Mouse (Mus musculus): ENCODE data around the gene Psen2. TPM values are rescaled to one million over a fixed set of nuclear protein-coding genes. Genes with fewer than 3 reads are reported as not detected.
A peak's percentile ranks its signal among the peaks of the same experiment; 100 is the strongest.

Gene Psen2
- 11.5 and 12.3 TPM in 2 replicates for polyA plus RNA-seq (2015; fragmentation: Nextera tagmentation; extraction: Ambion mirVana)

DNA sequence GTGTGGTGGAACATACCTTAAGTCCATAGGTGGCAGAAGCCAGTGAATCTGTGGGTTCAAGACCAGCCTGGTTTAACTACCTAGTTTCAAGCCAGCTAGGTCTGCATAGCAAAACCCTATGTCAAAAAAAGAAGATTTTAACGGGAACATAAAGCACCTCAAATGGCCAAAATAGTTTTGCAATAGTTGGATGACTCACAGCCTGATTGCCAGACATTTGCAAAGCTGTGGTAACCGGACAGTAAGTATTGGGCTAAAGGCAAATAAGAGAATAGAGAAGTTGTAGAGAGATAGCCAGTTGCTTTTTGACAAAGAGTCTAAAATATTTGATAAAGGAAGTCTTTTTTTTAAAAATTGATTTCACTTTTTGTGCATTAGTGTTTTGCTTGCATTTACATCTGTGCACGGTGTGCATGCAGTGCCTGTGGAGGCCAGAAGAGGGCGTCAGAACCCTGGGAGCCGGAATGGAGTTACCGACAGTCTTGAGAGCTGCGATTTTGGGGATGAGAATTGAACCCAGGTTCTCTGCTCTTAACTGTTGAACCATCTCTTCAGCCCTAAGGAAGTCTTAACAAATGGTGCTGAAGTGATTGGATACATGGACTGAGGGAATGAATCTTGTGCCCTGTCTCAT is at the start of gene Psen2:
Psen2 (minus strand) TSS at position 75 of the 634 bp plus-strand sequence.
- 19% methylated on average over 7 of the region's 7 CpGs for WGBS
- no peaks in the 10 kb centered on the region for H3K36me3 ChIP-seq
- ATAC-seq (ENCODE audit: low FRiP score): no peak
- no peak within 1 kb of the TSS for H3K4me3 ChIP-seq
- no peak within 1 kb of the TSS for H3K27ac ChIP-seq
- H3K4me1 ChIP-seq (replicated peaks): peaks cover 5% of the 10 kb centered on the region; the same call in 1 of the 2 replicates
- H3K9me3 ChIP-seq: no peaks in the 10 kb centered on the region
- peaks cover 28% of the 10 kb centered on the region for H3K27me3 ChIP-seq
- no peak within 1 kb of the TSS for H3K9ac ChIP-seq
- H3K4me2 ChIP-seq: no peak within 1 kb of the TSS

DNA sequence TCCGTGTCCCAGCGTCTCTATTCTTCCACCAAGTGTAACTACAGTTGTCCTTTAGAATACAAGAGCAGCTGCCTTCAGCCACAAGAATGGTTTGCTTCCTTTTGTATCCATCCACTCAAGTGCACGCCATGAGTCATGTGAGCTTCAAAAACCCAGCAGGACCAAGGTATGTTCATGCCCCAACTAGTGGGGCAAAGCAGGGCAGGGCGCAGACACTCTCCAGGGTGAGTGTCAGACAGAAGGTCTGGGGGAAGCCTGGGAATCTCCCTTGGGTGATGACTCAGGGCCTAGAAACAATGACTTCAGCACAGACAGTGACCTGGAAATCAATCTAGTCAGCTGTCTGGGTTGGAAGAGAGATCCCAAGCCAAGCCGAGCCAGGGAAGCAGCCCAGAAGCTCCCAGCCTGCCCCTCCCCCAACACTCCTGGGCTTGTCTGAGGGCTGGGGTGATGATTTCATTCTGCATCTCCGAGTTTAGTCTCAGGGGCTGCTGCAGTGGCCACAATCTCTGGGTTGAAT is 49.6 kb upstream of the Psen2 start:
- Histone ChIP-seq H3K9ac (peak overlapping the region; percentile 7; the same call in 1 of the 2 replicates), H3K36me3 (no peaks in the 10 kb centered on the region), H3K27me3 (peaks cover 3% of the 10 kb centered on the region; the same call in 1 of the 2 replicates), H3K4me1 (replicated peaks) (peaks cover 27% of the 10 kb centered on the region), H3K9me3 (no peaks in the 10 kb centered on the region), H3K4me2 (peak overlapping the region; percentile 56), H3K27ac (peak overlapping the region; percentile 83), H3K4me3 (no peak overlapping the region)
- peak; percentile 79 for ATAC-seq (ENCODE audit: low FRiP score)
- 14% methylated on average over 6 of the region's 6 CpGs for WGBS

DNA sequence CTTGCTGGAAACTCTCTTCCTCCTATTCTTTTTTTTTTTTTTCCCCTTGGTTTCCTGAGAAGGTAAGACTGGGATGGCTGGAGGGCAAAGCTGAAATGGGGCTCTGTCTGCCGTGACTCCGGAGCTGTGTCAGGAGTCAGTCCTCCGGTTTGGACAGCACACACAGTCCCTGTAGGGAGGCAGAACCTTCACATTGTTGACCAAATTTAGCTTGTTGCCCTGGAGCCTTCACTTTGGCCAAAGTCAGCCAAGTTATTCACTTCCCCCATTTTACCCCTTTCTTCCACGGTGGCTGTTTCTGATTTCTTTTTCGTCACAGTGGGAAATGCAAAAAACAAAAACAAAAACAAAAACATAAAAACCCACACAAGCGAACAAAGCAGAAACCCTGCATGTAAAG is 49.0 kb upstream of the Psen2 start:
- no peak for ATAC-seq (ENCODE audit: low FRiP score)
- peaks cover 30% of the 10 kb centered on the region for H3K4me1 ChIP-seq (replicated peaks)
- H3K27me3 ChIP-seq: peaks cover 6% of the 10 kb centered on the region; the same call in 1 of the 2 replicates
- peak overlapping the region; percentile 56 for H3K4me2 ChIP-seq
- H3K9ac ChIP-seq: 0 out of 2 replicates have a peak overlapping the region, but pooled peaks have one; percentile 7
- H3K4me3 ChIP-seq: no peak overlapping the region
- peak overlapping the region; percentile 83 for H3K27ac ChIP-seq
- WGBS: 21% methylated on average over 6 of the region's 6 CpGs
- H3K36me3 ChIP-seq: no peaks in the 10 kb centered on the region
- no peaks in the 10 kb centered on the region for H3K9me3 ChIP-seq

DNA sequence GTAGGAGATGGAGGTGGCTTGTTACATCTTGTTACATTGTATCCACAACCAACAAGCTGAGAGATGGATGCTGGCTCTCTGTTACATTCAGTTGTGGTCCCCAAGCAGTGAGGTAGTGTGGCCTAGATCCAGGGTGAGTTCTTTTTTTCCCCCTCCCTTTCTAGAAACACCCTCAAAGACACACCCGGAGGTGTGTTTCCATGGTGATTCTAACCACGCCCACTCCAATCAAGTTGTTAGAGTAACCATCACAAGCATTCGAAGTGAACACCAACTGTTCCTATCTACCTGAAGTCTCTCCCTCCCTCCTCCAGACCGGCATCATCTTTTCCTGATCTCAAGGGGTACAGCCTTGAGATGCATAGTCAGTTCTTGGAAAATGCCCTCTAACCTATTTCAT is 45.7 kb upstream of the Psen2 start:
- H3K36me3 ChIP-seq: no peaks in the 10 kb centered on the region
- peaks cover 26% of the 10 kb centered on the region for H3K4me1 ChIP-seq (replicated peaks)
- H3K9ac ChIP-seq: no peak overlapping the region
- 74% methylated on average over 4 of the region's 4 CpGs for WGBS
- no peak overlapping the region for H3K27ac ChIP-seq
- ATAC-seq (ENCODE audit: low FRiP score): no peak
- H3K9me3 ChIP-seq: no peaks in the 10 kb centered on the region
- H3K4me2 ChIP-seq: no peak overlapping the region
- peaks cover 6% of the 10 kb centered on the region for H3K27me3 ChIP-seq
- no peak overlapping the region for H3K4me3 ChIP-seq

DNA sequence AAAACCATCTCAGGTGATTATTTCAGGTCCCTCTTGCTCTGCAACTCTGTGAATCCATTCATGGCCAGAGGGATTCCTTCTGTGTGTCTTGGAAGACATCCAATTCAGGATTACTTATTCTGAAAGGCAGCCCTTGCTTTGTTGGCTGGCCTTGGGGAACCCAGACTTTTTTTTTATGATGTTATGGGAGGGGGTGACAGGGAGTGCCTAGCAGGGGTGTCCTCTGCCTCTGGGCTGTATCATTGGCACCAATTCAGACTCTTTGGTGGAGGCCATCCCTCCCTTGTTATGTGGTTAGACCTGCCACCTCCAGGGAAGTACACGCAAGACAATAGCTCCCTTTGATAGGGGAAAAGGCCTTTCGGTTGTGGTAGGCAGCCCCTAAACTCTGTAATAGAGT is 44.4 kb upstream of the Psen2 start:
- H3K9me3 ChIP-seq: no peaks in the 10 kb centered on the region
- no peak overlapping the region for H3K4me2 ChIP-seq
- H3K9ac ChIP-seq: no peak overlapping the region
- H3K4me1 ChIP-seq (replicated peaks): peaks cover 18% of the 10 kb centered on the region
- no peak overlapping the region for H3K4me3 ChIP-seq
- H3K27ac ChIP-seq: no peak overlapping the region
- peaks cover 9% of the 10 kb centered on the region for H3K27me3 ChIP-seq
- ATAC-seq (ENCODE audit: low FRiP score): no peak
- WGBS: 53% methylated on average over 2 of the region's 2 CpGs
- no peaks in the 10 kb centered on the region for H3K36me3 ChIP-seq

DNA sequence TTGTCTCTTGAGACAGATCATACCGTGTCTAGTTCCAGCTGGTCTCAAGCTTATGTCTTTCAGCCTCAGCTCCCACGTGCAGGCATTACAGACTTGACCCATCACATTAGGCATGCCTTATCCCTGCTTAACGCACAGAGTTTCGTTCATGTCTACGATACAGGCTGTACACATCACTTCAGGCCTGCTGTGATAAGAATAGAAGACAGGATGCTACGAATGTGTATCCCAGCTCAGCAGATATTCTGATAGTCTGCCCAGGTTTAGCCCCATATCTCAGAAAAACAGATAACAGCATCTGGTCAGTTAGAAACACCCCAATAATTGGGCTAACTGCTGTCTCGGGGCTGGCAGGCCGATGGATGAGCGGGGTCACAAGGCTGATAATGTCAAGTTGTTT is 43.7 kb upstream of the Psen2 start:
- WGBS: 84% methylated on average over 9 of the region's 9 CpGs
- Histone ChIP-seq H3K27me3 (peaks cover 16% of the 10 kb centered on the region), H3K4me2 (no peak overlapping the region), H3K9me3 (no peaks in the 10 kb centered on the region), H3K4me3 (no peak overlapping the region), H3K4me1 (replicated peaks) (peaks cover 11% of the 10 kb centered on the region), H3K27ac (no peak overlapping the region), H3K36me3 (no peaks in the 10 kb centered on the region), H3K9ac (no peak overlapping the region)
- no peak for ATAC-seq (ENCODE audit: low FRiP score)

DNA sequence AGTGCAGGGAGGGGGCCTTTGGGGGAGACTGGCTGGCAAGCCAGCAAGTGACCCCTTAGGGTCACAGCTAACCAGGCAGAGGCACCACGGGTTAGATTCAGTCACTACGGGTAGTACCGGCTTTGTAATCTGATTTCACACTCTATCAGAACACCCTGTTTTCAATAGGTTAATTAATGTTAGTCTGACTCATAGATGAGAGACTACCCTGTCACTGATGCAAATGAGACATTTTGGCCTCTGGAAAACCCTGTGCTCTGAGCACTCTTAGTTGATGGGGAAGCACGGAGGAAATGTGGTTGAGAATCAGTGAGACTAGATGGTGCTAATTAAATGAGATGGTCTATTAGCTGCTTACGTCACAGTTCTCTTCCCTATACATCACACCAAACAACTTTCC is 40.4 kb upstream of the Psen2 start:
- no peak for ATAC-seq (ENCODE audit: low FRiP score)
- H3K4me1 ChIP-seq (replicated peaks): peaks cover 14% of the 10 kb centered on the region
- H3K4me3 ChIP-seq: no peak overlapping the region
- 33% methylated on average over 5 of the region's 5 CpGs for WGBS
- H3K27me3 ChIP-seq: peaks cover 13% of the 10 kb centered on the region
- no peak overlapping the region for H3K4me2 ChIP-seq
- H3K9ac ChIP-seq: no peak overlapping the region
- no peaks in the 10 kb centered on the region for H3K9me3 ChIP-seq
- H3K36me3 ChIP-seq: no peaks in the 10 kb centered on the region
- no peak overlapping the region for H3K27ac ChIP-seq

DNA sequence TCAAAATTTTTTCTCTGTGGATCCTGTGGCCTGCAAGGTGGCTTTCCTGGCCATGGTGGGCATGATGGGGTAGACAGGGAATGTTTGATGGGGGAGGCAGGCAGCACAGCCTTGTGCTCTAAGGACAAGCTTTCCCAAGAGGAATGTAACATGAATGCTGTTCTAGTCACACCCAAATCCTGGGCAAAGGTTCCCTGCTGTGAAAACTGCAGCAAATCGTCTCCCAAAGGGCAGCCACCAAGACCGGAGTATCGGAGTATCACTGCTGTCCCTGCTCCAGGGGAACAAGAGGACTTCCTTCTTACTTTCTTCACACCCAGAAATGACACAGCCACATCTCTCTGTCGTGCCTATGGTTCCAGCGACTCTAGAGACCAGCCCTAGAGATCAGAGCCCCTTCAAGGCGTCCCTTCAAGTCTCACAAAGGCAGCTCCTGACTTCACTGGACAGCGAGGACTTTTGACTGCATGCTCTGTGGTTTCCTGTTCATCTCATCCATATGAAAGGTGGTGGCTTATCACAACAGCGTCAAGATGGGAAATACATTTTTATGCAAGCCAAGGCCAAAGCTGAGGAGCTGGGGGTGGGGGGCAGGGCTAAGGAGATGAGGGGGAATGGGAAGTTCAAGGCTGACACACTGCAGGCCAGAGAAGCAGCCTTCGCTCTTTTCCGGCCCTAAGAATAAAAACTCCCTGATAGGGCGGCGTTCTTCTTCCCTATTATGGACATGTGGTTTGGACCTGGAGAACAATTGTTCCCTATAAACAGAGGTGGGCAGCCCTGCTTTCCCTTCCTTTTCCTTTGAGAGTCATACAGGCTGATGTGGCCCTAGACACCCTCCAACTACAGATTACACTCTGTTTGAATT is 39.2 kb upstream of the Psen2 start:
- Histone ChIP-seq H3K4me3 (no peak overlapping the region), H3K36me3 (no peaks in the 10 kb centered on the region), H3K9ac (no peak overlapping the region), H3K4me1 (replicated peaks) (peaks cover 8% of the 10 kb centered on the region; the same call in 1 of the 2 replicates), H3K9me3 (no peaks in the 10 kb centered on the region), H3K4me2 (no peak overlapping the region), H3K27ac (no peak overlapping the region), H3K27me3 (peaks cover 11% of the 10 kb centered on the region)
- 59% methylated on average over 12 of the region's 12 CpGs for WGBS
- no peak for ATAC-seq (ENCODE audit: low FRiP score)

DNA sequence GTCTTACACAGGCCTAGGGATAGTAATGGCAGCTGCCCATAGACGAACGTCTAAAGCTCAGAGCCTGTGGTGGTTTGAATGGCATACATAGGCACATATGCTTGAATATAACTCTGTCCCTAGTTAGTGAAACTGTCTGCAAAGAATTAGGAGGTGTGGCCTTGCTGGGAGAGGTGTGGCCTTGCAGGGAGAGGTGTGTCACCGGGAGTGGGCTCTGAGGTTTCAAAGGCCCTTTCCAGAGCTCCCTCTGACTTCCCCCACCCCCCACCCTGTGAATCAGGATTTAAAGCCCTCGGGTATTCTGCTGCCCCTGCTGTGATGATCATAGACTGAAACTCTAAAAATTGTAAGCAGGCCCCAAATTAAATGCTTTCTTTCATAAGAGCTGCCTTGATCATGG is 37.8 kb upstream of the Psen2 start:
- peaks cover 8% of the 10 kb centered on the region; the same call in 1 of the 2 replicates for H3K4me1 ChIP-seq (replicated peaks)
- H3K36me3 ChIP-seq: no peaks in the 10 kb centered on the region
- no peak overlapping the region for H3K4me3 ChIP-seq
- no peaks in the 10 kb centered on the region for H3K9me3 ChIP-seq
- peaks cover 10% of the 10 kb centered on the region for H3K27me3 ChIP-seq
- no peak overlapping the region for H3K4me2 ChIP-seq
- H3K27ac ChIP-seq: no peak overlapping the region
- no peak for ATAC-seq (ENCODE audit: low FRiP score)
- WGBS: 53% methylated on average over 4 of the region's 4 CpGs
- no peak overlapping the region for H3K9ac ChIP-seq

DNA sequence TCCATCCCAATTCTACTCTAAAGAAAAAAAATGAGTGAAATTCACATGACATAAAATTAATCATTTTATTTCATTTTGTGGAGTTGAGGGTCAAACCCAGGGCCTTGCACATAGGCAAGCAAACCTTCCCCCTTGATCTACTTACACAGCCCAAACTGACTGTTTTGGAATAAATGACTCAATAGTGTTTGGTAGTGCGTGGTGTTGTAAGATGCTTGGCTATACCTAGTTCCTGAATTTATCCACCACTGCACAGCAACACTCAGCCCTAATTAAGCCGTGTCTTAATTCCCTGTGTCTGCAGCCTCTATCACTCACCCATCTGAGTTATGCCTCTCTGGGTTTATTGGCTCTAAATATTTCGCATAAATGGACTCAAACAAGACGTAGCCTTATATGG is 37.1 kb upstream of the Psen2 start:
- H3K4me2 ChIP-seq: no peak overlapping the region
- H3K27ac ChIP-seq: no peak overlapping the region
- no peak for ATAC-seq (ENCODE audit: low FRiP score)
- WGBS: 95% methylated on average over 4 of the region's 4 CpGs
- H3K4me1 ChIP-seq (replicated peaks): peaks cover 8% of the 10 kb centered on the region; the same call in 1 of the 2 replicates
- peaks cover 10% of the 10 kb centered on the region for H3K27me3 ChIP-seq
- H3K4me3 ChIP-seq: no peak overlapping the region
- no peaks in the 10 kb centered on the region for H3K9me3 ChIP-seq
- H3K36me3 ChIP-seq: no peaks in the 10 kb centered on the region
- no peak overlapping the region for H3K9ac ChIP-seq

DNA sequence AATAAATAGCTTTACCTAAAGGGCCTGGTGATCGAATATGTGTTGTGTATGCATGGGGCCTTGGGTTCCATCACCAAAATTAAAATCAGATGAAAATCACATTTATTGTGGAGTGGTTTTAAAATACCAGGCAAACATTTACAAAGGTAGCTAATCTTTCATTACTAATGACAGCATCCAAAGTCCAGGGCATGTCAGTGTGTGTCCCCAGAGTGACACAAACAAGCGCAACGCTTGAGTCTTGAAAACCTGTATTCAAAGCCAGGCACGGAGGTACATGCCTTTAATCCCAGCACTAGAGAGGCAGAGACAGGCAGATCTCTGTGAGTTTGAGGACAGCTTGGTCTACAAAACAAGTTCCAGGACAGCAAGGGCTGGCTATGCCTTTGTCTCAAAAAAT is 36.5 kb upstream of the Psen2 start:
- H3K9me3 ChIP-seq: no peaks in the 10 kb centered on the region
- H3K4me1 ChIP-seq (replicated peaks): peaks cover 8% of the 10 kb centered on the region; the same call in 1 of the 2 replicates
- H3K4me3 ChIP-seq: no peak overlapping the region
- H3K4me2 ChIP-seq: no peak overlapping the region
- H3K9ac ChIP-seq: no peak overlapping the region
- no peak overlapping the region for H3K27ac ChIP-seq
- WGBS: 92% methylated on average over 4 of the region's 4 CpGs
- peaks cover 10% of the 10 kb centered on the region for H3K27me3 ChIP-seq
- no peak for ATAC-seq (ENCODE audit: low FRiP score)
- H3K36me3 ChIP-seq: no peaks in the 10 kb centered on the region

DNA sequence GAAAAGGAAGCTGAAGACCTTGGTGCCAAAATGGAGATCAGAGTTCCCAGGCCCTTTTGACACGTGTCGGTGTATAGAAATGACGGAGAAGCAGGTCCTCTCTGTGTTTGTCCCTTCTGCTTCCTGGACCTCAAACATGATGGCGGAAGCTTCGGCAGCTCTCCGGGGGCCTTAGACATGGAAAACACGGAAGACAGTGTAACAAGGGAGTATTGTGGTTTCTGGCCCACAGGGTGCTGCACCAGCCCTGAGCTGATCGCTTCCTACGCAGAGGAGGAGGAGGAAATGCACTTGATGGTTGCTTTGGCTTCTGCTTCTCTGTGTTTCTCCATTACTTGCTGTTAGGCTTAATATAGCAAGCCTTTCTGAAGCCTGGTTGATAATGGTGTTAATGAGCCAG is 32.9 kb upstream of the Psen2 start:
- H3K9me3 ChIP-seq: no peaks in the 10 kb centered on the region
- no peak for ATAC-seq (ENCODE audit: low FRiP score)
- 88% methylated on average over 9 of the region's 9 CpGs for WGBS

More for the DNA sequence above, 32.9 kb upstream of the Psen2 start:
- H3K27me3 ChIP-seq: no peaks in the 10 kb centered on the region
- H3K36me3 ChIP-seq: no peaks in the 10 kb centered on the region
- H3K9ac ChIP-seq: no peak overlapping the region
- H3K4me1 ChIP-seq (replicated peaks): 0 out of 2 replicates have a peak, but pooled peaks cover 2% of the 10 kb centered on the region
- no peak overlapping the region for H3K4me3 ChIP-seq
- H3K4me2 ChIP-seq: no peak overlapping the region
- H3K27ac ChIP-seq: no peak overlapping the region
